Mouse (Mus musculus): ENCODE measurements around the gene Tmem176b.

Tmem176b gene

GRCm38 (mm10) chr6:48787867-48788266 lies 53.4 kb downstream of the Tmem176b start:
- no peak for DNase-seq (ENCODE audit: low spot score in 2 of 2)

GRCm38 (mm10) chr6:48785601-48786000 lies 55.7 kb downstream of the Tmem176b start:
- DNase-seq (ENCODE audit: low spot score in 2 of 2): no peak

GRCm38 (mm10) chr6:48785189-48785588 lies 56.1 kb downstream of the Tmem176b start:
- no peak for DNase-seq (ENCODE audit: low spot score in 2 of 2)

- no peak for DNase-seq (ENCODE audit: low spot score in 2 of 2)
These were observed 56.9 kb downstream of the Tmem176b start for GRCm38 (mm10) chr6:48784406-48784805.

All from frontal cortex, postnatal 14 days (tissue).